Mouse (Mus musculus) G1E (cell line): ENCODE results near the gene Adgrv1.

ENCODE experiments used
- CTCF ChIP-seq: IDR thresholded peaks from 2 replicates; pipeline ENCODE4 v1.5.1; 2012; ENCODE audit warnings: low read depth, low read length, inconsistent platforms, mixed read lengths
- GATA1 ChIP-seq: IDR thresholded peaks from 2 replicates; pipeline ENCODE4 v1.6.1; 2012; ENCODE audit warnings: borderline replicate concordance, low read length, inconsistent platforms, mixed read lengths

DNA sequence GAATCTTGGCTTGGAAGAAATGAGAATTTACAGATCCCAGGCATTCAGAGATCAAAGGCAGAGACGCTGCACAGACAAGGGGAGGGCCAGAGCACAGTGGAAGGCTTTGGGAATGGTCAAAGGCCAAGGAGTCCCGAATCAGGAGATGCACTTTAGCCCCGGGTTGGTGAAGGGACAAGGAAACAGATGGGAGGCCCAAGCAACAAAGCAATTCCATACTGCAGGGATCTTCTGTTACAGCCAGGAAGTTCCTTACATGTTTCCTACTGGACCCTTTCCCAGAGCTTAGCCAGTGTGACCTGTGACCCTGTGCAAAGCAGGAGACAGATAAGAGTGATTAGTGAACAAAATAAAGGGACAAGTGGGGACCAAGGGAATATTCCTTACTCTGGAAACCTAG lies 300.9 kb downstream of the Adgrv1 start:
- TF ChIP-seq CTCF (no peak), GATA1 (no peak)
